Mouse (Mus musculus) myocyte (in vitro differentiated cells): Measurements from ENCODE around the gene Cox18.

Source experiments
- E2F4 ChIP-seq: IDR thresholded peaks from one replicate; pipeline ENCODE4 v1.6.1; 2011; ENCODE audit warnings: mild to moderate bottlenecking, control low read depth, moderate library complexity; ENCODE audit not compliant: insufficient read depth
- MAX ChIP-seq: IDR thresholded peaks from one replicate; pipeline ENCODE4 v1.6.1; 2011; ENCODE audit warnings: low read depth, mild to moderate bottlenecking, control low read depth
- POLR2A ChIP-seq: IDR thresholded peaks from one replicate; pipeline ENCODE4 v1.6.1; 2011; ENCODE audit warnings: low read depth, mild to moderate bottlenecking, control low read depth, moderate library complexity; ENCODE audit not compliant: insufficient read length
- TCF12 ChIP-seq: IDR thresholded peaks from one replicate; pipeline ENCODE4 v1.6.1; 2011; ENCODE audit warnings: mild to moderate bottlenecking, control low read depth; ENCODE audit not compliant: poor library complexity, insufficient read depth, severe bottlenecking
- USF1 ChIP-seq: IDR thresholded peaks from one replicate; pipeline ENCODE4 v1.6.1; 2011; ENCODE audit warnings: low read depth, mild to moderate bottlenecking, control low read depth, moderate library complexity

- no peak for TF ChIP-seq POLR2A
- TF ChIP-seq TCF12, result no peak
- TF ChIP-seq E2F4, result no peak
- no peak for TF ChIP-seq MAX
- TF ChIP-seq USF1, result no peak
Observed at GRCm38 (mm10) chr5:90203168-90203567, 20.6 kb downstream of the Cox18 start.
